Mouse (Mus musculus) ES-Bruce4 (cell line): ENCODE data around the gene Hspb9.

Experiments used
- CTCF ChIP-seq: IDR thresholded peaks from one replicate; pipeline ENCODE4 v1.8.1; 2011; ENCODE audit warnings: low read depth, low read length
- EP300 ChIP-seq: IDR thresholded peaks from 2 replicates; pipeline ENCODE4 v1.6.1; 2011; ENCODE audit warnings: low read depth, low read length; ENCODE audit not compliant: insufficient read depth
- POLR2A ChIP-seq: IDR thresholded peaks from one replicate; pipeline ENCODE4 v1.8.1; 2011; ENCODE audit warnings: low read length; ENCODE audit not compliant: insufficient read depth

DNA sequence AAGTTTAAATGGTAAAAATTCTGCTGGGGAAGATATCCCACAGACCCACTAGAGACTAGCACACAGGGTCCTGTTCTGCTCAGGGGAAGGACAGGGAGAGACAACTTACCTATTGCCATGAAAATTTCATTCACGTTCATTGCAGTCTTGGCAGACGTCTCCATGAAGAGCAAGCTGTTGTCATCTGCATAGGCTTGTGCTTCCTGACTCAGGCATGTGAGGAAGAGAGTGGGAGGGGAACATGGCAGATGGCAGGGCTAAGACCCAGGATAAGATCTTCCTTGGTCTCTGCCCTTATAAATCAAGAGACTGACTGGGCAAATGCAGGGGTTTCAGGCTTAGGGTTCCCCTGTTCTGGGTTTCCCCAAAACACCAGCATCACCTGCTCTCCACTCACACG lies 3.0 kb downstream of the Hspb9 start:
- no peak for TF ChIP-seq POLR2A
- no peak for TF ChIP-seq CTCF
- TF ChIP-seq EP300: no peak
